Mouse (Mus musculus) C2C12 (cell line): Measurements from ENCODE around the gene Tmem231. TPM values are rescaled to one million over a fixed set of nuclear protein-coding genes. Genes with fewer than 3 reads are reported as not detected.
A peak's percentile ranks its signal among the peaks of the same experiment; 100 is the strongest.

ENCODE experiments used
- H3K27me3 ChIP-seq: one replicate; pipeline ENCODE4 v1.6.1; 2011; ENCODE audit not compliant: control insufficient read depth, insufficient read depth, insufficient read length
- H3K36me3 ChIP-seq: one replicate; pipeline ENCODE4 v1.6.1; 2011; ENCODE audit not compliant: control insufficient read depth, insufficient read depth
- H3K4me3 ChIP-seq: one replicate; pipeline ENCODE4 v1.5.1; 2011; ENCODE audit warnings: mild to moderate bottlenecking, control low read depth; ENCODE audit not compliant: poor library complexity, insufficient read depth, severe bottlenecking
- H3K79me2 ChIP-seq: one replicate; pipeline ENCODE4 v1.6.1; 2011; ENCODE audit not compliant: control insufficient read depth, insufficient read depth
- H3K79me3 ChIP-seq: one replicate; pipeline ENCODE4 v1.6.1; 2011; ENCODE audit warnings: low read depth, control low read depth
- H3ac ChIP-seq: one replicate; pipeline ENCODE3; 2011; ENCODE audit warnings: low read depth; ENCODE audit not compliant: control insufficient read depth, insufficient read length
- CEBPB ChIP-seq: IDR thresholded peaks from one replicate; pipeline ENCODE4 v1.6.1; 2011; ENCODE audit warnings: low read depth, mild to moderate bottlenecking, control low read depth, moderate library complexity
- CTCF ChIP-seq: IDR thresholded peaks from one replicate; pipeline ENCODE4 v1.5.1; 2011; ENCODE audit not compliant: control insufficient read depth, insufficient read depth, insufficient read length
- FOSL1 ChIP-seq: IDR thresholded peaks from one replicate; pipeline ENCODE4 v1.8.0; 2011; ENCODE audit warnings: mild to moderate bottlenecking, low read length; ENCODE audit not compliant: poor library complexity, insufficient read depth, severe bottlenecking
- MAX ChIP-seq: IDR thresholded peaks from one replicate; pipeline ENCODE4 v1.6.1; 2011; ENCODE audit warnings: mild to moderate bottlenecking, control low read depth
- MYOD1 ChIP-seq: IDR thresholded peaks from one replicate; pipeline ENCODE4 v1.6.1; 2011; ENCODE audit warnings: low read depth; ENCODE audit not compliant: control insufficient read depth, insufficient read length
- MYOG ChIP-seq: IDR thresholded peaks from one replicate; pipeline ENCODE4 v1.6.1; 2011; ENCODE audit not compliant: control insufficient read depth, insufficient read length; ENCODE audit errors: extremely low read depth
- USF1 ChIP-seq: IDR thresholded peaks from one replicate; pipeline ENCODE4 v1.6.1; 2011; ENCODE audit warnings: low read depth, mild to moderate bottlenecking, control low read depth, moderate library complexity
- polyA plus RNA-seq: library from polyadenylated mRNA; unstranded; fragments of >200 nt; fragmentation: generic; extraction: Trizol; gene quantifications from one replicate; pipeline ENCODE4 v1.2.1, GENCODE M21; 2012; ENCODE audit warnings: missing spikeins

Gene Tmem231
- polyA plus RNA-seq, 1 experiment: 2.2 TPM

GRCm38 (mm10) chr8:111905500-111906121, 28.1 kb downstream of the Tmem231 start:
- no peak overlapping the region for H3K4me3 ChIP-seq
- H3K79me2 ChIP-seq: no peaks in the 10 kb centered on the region
- H3K27me3 ChIP-seq: no peaks in the 10 kb centered on the region
- no peaks in the 10 kb centered on the region for H3K79me3 ChIP-seq
- no peak overlapping the region for H3ac ChIP-seq
- no peak for TF ChIP-seq FOSL1
- no peak for TF ChIP-seq USF1
- no peak for TF ChIP-seq MAX
- no peak for TF ChIP-seq CEBPB
- TF ChIP-seq MYOD1: no peak
- no peak for TF ChIP-seq MYOG
- no peak for TF ChIP-seq CTCF
- no peaks in the 10 kb centered on the region for H3K36me3 ChIP-seq

- Histone ChIP-seq H3K36me3 (no peaks in the 10 kb centered on the region), H3K27me3 (no peaks in the 10 kb centered on the region), H3K79me2 (no peaks in the 10 kb centered on the region), H3ac (no peak overlapping the region), H3K79me3 (no peaks in the 10 kb centered on the region), H3K4me3 (no peak overlapping the region)
- peak; percentile 83 for TF ChIP-seq MYOD1
- no peak for TF ChIP-seq CEBPB
- no peak for TF ChIP-seq CTCF
Observed at GRCm38 (mm10) chr8:111902080-111902479, 31.6 kb downstream of the Tmem231 start.

- no peaks in the 10 kb centered on the region for H3K27me3 ChIP-seq
- no peak overlapping the region for H3K4me3 ChIP-seq
- H3K36me3 ChIP-seq: no peaks in the 10 kb centered on the region
- H3ac ChIP-seq: no peak overlapping the region
- TF ChIP-seq MYOD1: no peak
- no peak for TF ChIP-seq MAX
- no peak for TF ChIP-seq CTCF
- TF ChIP-seq MYOG: no peak
- no peak for TF ChIP-seq USF1
- TF ChIP-seq CEBPB: no peak
- no peak for TF ChIP-seq FOSL1
- H3K79me2 ChIP-seq: no peaks in the 10 kb centered on the region
- no peaks in the 10 kb centered on the region for H3K79me3 ChIP-seq
Observed at GRCm38 (mm10) chr8:111898586-111898985, 35.1 kb downstream of the Tmem231 start.

- no peaks in the 10 kb centered on the region for H3K36me3 ChIP-seq
- H3K79me3 ChIP-seq: no peaks in the 10 kb centered on the region
- no peaks in the 10 kb centered on the region for H3K79me2 ChIP-seq
- peaks cover 8% of the 10 kb centered on the region for H3K27me3 ChIP-seq
- no peak overlapping the region for H3ac ChIP-seq
- TF ChIP-seq CEBPB (no peak), CTCF (no peak), MYOG (no peak), MYOD1 (no peak), FOSL1 (no peak), USF1 (no peak), MAX (no peak)
- H3K4me3 ChIP-seq: no peak overlapping the region
Observed at GRCm38 (mm10) chr8:111894955-111895354, 38.7 kb downstream of the Tmem231 start.

- Histone ChIP-seq H3K4me3 (no peak overlapping the region), H3ac (no peak overlapping the region), H3K79me2 (no peaks in the 10 kb centered on the region), H3K27me3 (peaks cover 16% of the 10 kb centered on the region), H3K36me3 (no peaks in the 10 kb centered on the region), H3K79me3 (no peaks in the 10 kb centered on the region)
- no peak for TF ChIP-seq USF1
- no peak for TF ChIP-seq MAX
- TF ChIP-seq MYOG: no peak
- no peak for TF ChIP-seq MYOD1
- TF ChIP-seq CTCF: no peak
Observed at GRCm38 (mm10) chr8:111892615-111893014, 41.1 kb downstream of the Tmem231 start.

GRCm38 (mm10) chr8:111891983-111892382, 41.7 kb downstream of the Tmem231 start:
- TF ChIP-seq MAX: no peak
- TF ChIP-seq FOSL1: no peak
- TF ChIP-seq CTCF: no peak
- TF ChIP-seq USF1: no peak
- TF ChIP-seq MYOG: no peak
- TF ChIP-seq MYOD1: no peak

More at GRCm38 (mm10) chr8:111891983-111892382, 41.7 kb downstream of the Tmem231 start:
- H3K4me3 ChIP-seq: no peak overlapping the region
- H3K79me3 ChIP-seq: no peaks in the 10 kb centered on the region
- H3ac ChIP-seq: no peak overlapping the region
- no peaks in the 10 kb centered on the region for H3K36me3 ChIP-seq
- peaks cover 16% of the 10 kb centered on the region for H3K27me3 ChIP-seq
- H3K79me2 ChIP-seq: no peaks in the 10 kb centered on the region
